Mouse (Mus musculus) brain, embryonic 18.5 days (tissue): ENCODE data around the gene Olfr1297.

Experiments used
- DNase-seq: peaks from one replicate; pipeline ENCODE4 v3.0.0-alpha.2; 2012; ENCODE audit warnings: low read depth, low spot score

Olfr1297 gene

DNA sequence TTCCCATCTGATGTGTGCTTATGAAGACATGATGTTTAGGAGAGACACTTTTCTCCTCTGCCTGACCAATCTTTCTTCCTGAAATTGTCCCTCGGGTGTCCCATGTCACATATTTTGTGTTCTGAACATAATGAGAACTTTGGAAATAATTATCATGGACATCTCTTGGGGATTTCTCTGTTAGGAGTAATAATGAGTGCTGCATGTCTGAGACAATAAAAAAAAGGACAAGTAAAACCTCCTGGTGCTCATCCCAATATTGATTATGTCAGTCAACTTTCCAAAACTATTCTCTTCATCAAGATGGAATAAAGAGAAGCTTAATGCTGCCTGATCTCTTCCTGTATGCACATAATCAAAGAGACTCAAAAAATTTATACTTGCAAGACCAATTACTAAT lies at the start of gene Olfr1297:
Gene Olfr1297 (minus strand): TSS at position 101 of the 400 bp plus-strand sequence.
- DNase-seq: no peak

- no peak for DNase-seq
Measured at GRCm38 (mm10) chr2:111661119-111661518, 34.8 kb upstream of the Olfr1297 start, which contains the start of gene Olfr1299. Gene Olfr1299 (plus strand): TSS chr2:111661419.

DNA sequence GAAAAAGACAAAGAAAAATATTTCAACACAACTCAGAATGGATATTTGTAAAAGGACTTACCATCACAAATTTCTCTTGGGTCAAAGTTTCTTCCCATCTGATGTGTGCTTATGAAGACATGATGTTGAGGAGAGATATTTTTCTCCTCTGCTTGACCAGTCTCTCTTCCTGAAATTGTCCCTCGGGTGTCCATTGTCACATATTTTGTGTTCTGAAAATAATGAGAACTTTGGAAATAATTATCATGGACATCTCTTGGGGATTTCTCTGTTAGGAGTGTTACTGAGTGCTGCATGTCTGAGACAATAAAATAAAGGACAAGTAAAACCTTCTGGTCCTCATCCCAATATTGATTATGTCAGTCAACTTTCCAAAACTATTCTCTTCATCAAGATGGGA lies 22.8 kb upstream of the Olfr1297 start, which contains the start of gene Olfr1298:
Gene Olfr1298 (minus strand): TSS at position 101 of the 400 bp plus-strand sequence.
- DNase-seq: no peak

DNA sequence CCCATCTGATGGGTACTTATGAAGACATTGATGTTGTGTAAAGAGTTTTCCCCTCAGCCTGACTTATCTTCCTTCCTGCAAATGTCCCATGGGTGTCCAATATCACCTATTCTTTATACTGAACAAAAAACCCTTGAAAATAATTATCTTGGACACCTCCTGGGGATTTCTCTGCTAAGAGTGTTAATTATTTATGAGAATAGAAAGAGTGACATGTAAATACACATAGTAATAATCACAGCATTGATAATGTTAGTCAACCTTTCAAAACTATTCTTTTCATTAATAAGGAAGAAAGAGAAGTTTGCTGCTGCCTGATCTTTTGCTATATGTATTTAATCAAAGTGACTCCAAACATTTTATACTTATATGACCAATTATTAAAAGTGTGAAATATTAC lies 56.7 kb downstream of the Olfr1297 start, which contains the start of gene Olfr1295:
Gene Olfr1295 (minus strand): TSS at position 101 of the 400 bp plus-strand sequence.
- DNase-seq: no peak
